31 mouse cellular contexts compared by ENCODE assay signal in the genomic region with DNA sequence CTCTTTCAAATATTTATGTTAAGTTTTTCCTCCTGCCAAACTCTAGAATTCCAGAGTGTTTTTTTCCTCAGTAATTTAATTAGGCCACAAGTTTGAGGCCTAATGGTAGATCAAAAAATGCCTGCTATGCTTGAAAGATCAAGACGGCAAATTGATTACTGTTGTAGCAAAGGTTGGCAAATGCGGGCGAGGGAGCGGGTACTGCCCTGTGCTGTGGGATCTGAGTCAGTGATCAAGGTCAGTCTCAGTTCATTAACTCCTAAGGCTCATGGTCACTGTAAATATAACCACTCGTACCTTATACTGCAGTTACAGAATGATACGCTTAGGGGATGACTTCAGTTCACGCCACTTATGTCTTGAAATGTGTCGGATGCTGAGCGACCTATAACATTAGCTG.
DNase-seq lines count a peak whose midpoint lies in the region; ATAC-seq lines count a peak whose summit lies in the region.
"Had no signal": no experiment of that assay in that cellular context is flagged by ENCODE, and none has a peak within 500 bp of the region (broad histone marks: within the 10 kb centered on the region; RNA-seq: fewer than 3 reads in every experiment).

No protein-coding gene starts in this region.

- H3K27me3 ChIP-seq in forebrain, embryonic 12.5 days: peaks cover 4% of the 10 kb centered on the region; the same call in 1 of the 2 replicates
- H3K27me3 ChIP-seq: embryonic facial prominence, embryonic 13.5 days; forebrain, embryonic 13.5 days; heart, embryonic 15.5 days; hindbrain, embryonic 12.5 days; lung, embryonic 15.5 days; neural tube, embryonic 12.5 days had no signal

- peak; percentile 35 for DNase-seq in adrenal gland, postnatal 25 days
- no peak for DNase-seq in adrenal gland, postnatal 4 days (ENCODE audit: low spot score in 2 of 2)
- DNase-seq in adrenal gland, postnatal 36 days: peak; percentile 42 to 44
- DNase-seq in kidney, adult 9 months: peak; percentile 51
- peak; percentile 43 for DNase-seq in kidney, postnatal 10 days
- DNase-seq in lung, postnatal 14 days: no peak
- DNase-seq: cerebellum, adult 18-20 months; cerebellum, postnatal 10 days; gastrocnemius, postnatal 10 days; layer of hippocampus, adult 9-11 months; lung, postnatal 36 days; right cerebral cortex, postnatal 4 days; thymus, adult 18-20 months; thymus, postnatal 25 days had no signal

- H3K4me3 ChIP-seq in forebrain, embryonic 12.5 days (replicated peaks): no peak overlapping the region
- H3K4me3 ChIP-seq: embryonic facial prominence, embryonic 13.5 days; erythroblast, embryonic 14.5 days; forebrain, embryonic 13.5 days; heart, embryonic 10.5 days; heart, embryonic 15.5 days; hindbrain, embryonic 12.5 days; lung, embryonic 15.5 days; midbrain, embryonic 12.5 days; myocyte; neural tube, embryonic 12.5 days had no signal

- H3K9ac ChIP-seq in forebrain, embryonic 12.5 days: no peak overlapping the region
- H3K9ac ChIP-seq: embryonic facial prominence, embryonic 13.5 days; forebrain, embryonic 13.5 days; heart, embryonic 15.5 days; hindbrain, embryonic 12.5 days; lung, embryonic 15.5 days; midbrain, embryonic 12.5 days; neural tube, embryonic 12.5 days had no signal

- no peak overlapping the region for H3K27ac ChIP-seq in forebrain, embryonic 12.5 days
- H3K27ac ChIP-seq: embryonic facial prominence, embryonic 13.5 days; forebrain, embryonic 13.5 days; heart, embryonic 10.5 days; heart, embryonic 15.5 days; hindbrain, embryonic 12.5 days; midbrain, embryonic 12.5 days; neural tube, embryonic 12.5 days; stomach, postnatal 0 days had no signal

- no peak for ATAC-seq in erythroblast, adult 5-6 weeks (replicated peaks; ENCODE audit: low FRiP score, poor library complexity, severe bottlenecking)
- no peak for ATAC-seq in forebrain, embryonic 12.5 days (ENCODE audit: low FRiP score)
- ATAC-seq: activated CD4-positive, CD25-positive, alpha-beta regulatory T cell, adult 4 months; CD4-positive, CD25-positive, alpha-beta regulatory T cell, adult 4 months; forebrain, embryonic 13.5 days; intestine, embryonic 16.5 days had no signal

- 87% methylated on average over 9 of the region's 9 CpGs for WGBS in forebrain, embryonic 12.5 days

- H3K9me3 ChIP-seq in forebrain, embryonic 12.5 days: no peaks in the 10 kb centered on the region
- H3K9me3 ChIP-seq: embryonic facial prominence, embryonic 13.5 days; forebrain, embryonic 13.5 days; heart, embryonic 10.5 days; heart, embryonic 15.5 days; hindbrain, embryonic 12.5 days; lung, embryonic 15.5 days; midbrain, embryonic 12.5 days; neural tube, embryonic 12.5 days had no signal

- no peak overlapping the region for H3K4me2 ChIP-seq in forebrain, embryonic 12.5 days
- H3K4me2 ChIP-seq: embryonic facial prominence, embryonic 13.5 days; forebrain, embryonic 13.5 days; heart, embryonic 15.5 days; hindbrain, embryonic 12.5 days; liver, embryonic 11.5 days; lung, embryonic 15.5 days; midbrain, embryonic 12.5 days; neural tube, embryonic 12.5 days had no signal

- H3K36me3 ChIP-seq in forebrain, embryonic 12.5 days (replicated peaks): no peaks in the 10 kb centered on the region
- H3K36me3 ChIP-seq: embryonic facial prominence, embryonic 13.5 days; heart, embryonic 10.5 days; heart, embryonic 15.5 days; hindbrain, embryonic 12.5 days; lung, embryonic 15.5 days; midbrain, embryonic 12.5 days; neural tube, embryonic 12.5 days had no signal

- peaks cover 6% of the 10 kb centered on the region; the same call in 1 of the 2 replicates for H3K4me1 ChIP-seq in forebrain, embryonic 12.5 days
- H3K4me1 ChIP-seq: forebrain, embryonic 13.5 days; midbrain, embryonic 12.5 days had no signal

Comparison
In these comparisons a context has a peak if more than half of its experiments do, and no peak if none do; other contexts are left out.
1. DNase-seq: peak in adrenal gland, postnatal 25 days (single experiment), adrenal gland, postnatal 36 days (2 of 2), kidney, adult 9 months (single experiment) and kidney, postnatal 10 days (single experiment); none in adrenal gland, postnatal 4 days (0 of 2) and lung, postnatal 14 days (single experiment).